Mouse (Mus musculus) CH12.LX (cell line): ENCODE data around the gene Mea1.

Source experiments
- CTCF ChIP-seq, 2 experiments: IDR thresholded peaks in 1 of 2; conservative IDR thresholded peaks in 1 of 2; 2 replicates each; pipeline ENCODE4 v1.5.1; 2011 to 2012; ENCODE audit warnings: low read depth in 2 of 2, low read length in 2 of 2, improper control_type of control experiment in 1 of 2, inconsistent platforms in 1 of 2, mild to moderate bottlenecking in 1 of 2, moderate library complexity in 1 of 2
- HCFC1 ChIP-seq: IDR thresholded peaks from 2 replicates; pipeline ENCODE4 v1.6.1; 2012; ENCODE audit warnings: low read depth, mild to moderate bottlenecking, inconsistent platforms, low read length, improper control_type of control experiment
- TBP ChIP-seq: conservative IDR thresholded peaks from 2 replicates; pipeline ENCODE4 v1.6.1; 2011; ENCODE audit warnings: low read depth, low read length, improper control_type of control experiment

GRCm38 (mm10) chr17:46699245-46699644, 20.7 kb downstream of the Mea1 start:
- TF ChIP-seq TBP (no peak), HCFC1 (no peak), CTCF (conservative IDR thresholded peaks at IDR 0.05 in 1 of 2, IDR thresholded peaks at IDR 0.05 in 1 of 2; ENCODE audit: low read depth in 2 of 2, low read length in 2 of 2) (no peak)
